Mouse (Mus musculus): Measurements from ENCODE around the gene Ccdc89. TPM values are rescaled to one million over a fixed set of nuclear protein-coding genes. Genes with fewer than 3 reads are reported as not detected.

Gene Ccdc89
- polyA plus RNA-seq, 2 experiments: 0.77 to 0.80 TPM

- Histone ChIP-seq H3K36me3 (ENCODE audit: control insufficient read depth, insufficient read depth, low read length) (no peaks in the 10 kb centered on the region), H3K4me2 (replicated peaks; ENCODE audit: low read depth, low read length, severe bottlenecking) (no peak overlapping the region), H3K4me3 (replicated peaks; ENCODE audit: low read length) (no peak overlapping the region), H3K9me3 (ENCODE audit: control insufficient read depth, low read length) (no peaks in the 10 kb centered on the region), H3K27ac (replicated peaks; ENCODE audit: low read depth, low read length) (no peak overlapping the region), H3K9ac (ENCODE audit: low read depth, low read length, severe bottlenecking) (no peak overlapping the region), H3K27me3 (ENCODE audit: control insufficient read depth, insufficient read depth, low read length) (no peaks in the 10 kb centered on the region), H3K4me1 (ENCODE audit: control insufficient read depth, insufficient read depth, low read length) (no peaks in the 10 kb centered on the region)
- ATAC-seq (ENCODE audit: low FRiP score, low read depth): no peak
- no peak for DNase-seq (ENCODE audit: low spot score)
- 64% methylated on average over 5 of the region's 5 CpGs for WGBS
- no peak for TF ChIP-seq POLR2A (IDR thresholded peaks at IDR 0.05; ENCODE audit: borderline replicate concordance, extremely low read depth, insufficient read depth, insufficient read length)
Observed at GRCm38 (mm10) chr7:90395928-90396327, 30.4 kb upstream of the Ccdc89 start.

DNA sequence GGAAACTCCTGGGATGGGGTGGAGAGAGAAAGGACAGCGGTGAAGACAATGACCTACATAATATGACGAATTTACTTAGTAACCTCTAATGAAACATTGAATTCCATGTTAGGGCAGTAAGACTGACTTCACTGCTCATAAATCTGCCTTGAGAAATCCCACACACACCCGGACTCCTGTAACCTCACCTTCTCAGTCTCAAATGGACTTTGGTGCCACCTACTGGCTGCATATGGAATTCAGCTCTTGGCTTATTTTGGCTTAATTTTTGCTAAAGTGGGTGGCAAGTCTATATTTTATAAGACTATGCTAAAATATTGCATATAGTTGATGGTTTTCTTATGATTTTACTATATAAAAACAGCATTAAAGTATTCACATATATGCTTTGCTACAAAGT is 16.4 kb upstream of the Ccdc89 start:
- no peak overlapping the region for H3K4me3 ChIP-seq (replicated peaks; ENCODE audit: low read length)
- H3K9me3 ChIP-seq (ENCODE audit: control insufficient read depth, low read length): no peaks in the 10 kb centered on the region
- ATAC-seq (ENCODE audit: low FRiP score, low read depth) (no peak), DNase-seq (ENCODE audit: low spot score) (peak; percentile 46)
- TF ChIP-seq POLR2A (IDR thresholded peaks at IDR 0.05; ENCODE audit: borderline replicate concordance, extremely low read depth, insufficient read depth, insufficient read length): no peak
- no peaks in the 10 kb centered on the region for H3K27me3 ChIP-seq (ENCODE audit: control insufficient read depth, insufficient read depth, low read length)
- no peak overlapping the region for H3K9ac ChIP-seq (ENCODE audit: low read depth, low read length, severe bottlenecking)
- 53% methylated on average over 3 of the region's 3 CpGs for WGBS
- no peak overlapping the region for H3K27ac ChIP-seq (replicated peaks; ENCODE audit: low read depth, low read length)
- no peaks in the 10 kb centered on the region for H3K36me3 ChIP-seq (ENCODE audit: control insufficient read depth, insufficient read depth, low read length)
- no peaks in the 10 kb centered on the region for H3K4me1 ChIP-seq (ENCODE audit: control insufficient read depth, insufficient read depth, low read length)
- H3K4me2 ChIP-seq (replicated peaks; ENCODE audit: low read depth, low read length, severe bottlenecking): no peak overlapping the region

DNA sequence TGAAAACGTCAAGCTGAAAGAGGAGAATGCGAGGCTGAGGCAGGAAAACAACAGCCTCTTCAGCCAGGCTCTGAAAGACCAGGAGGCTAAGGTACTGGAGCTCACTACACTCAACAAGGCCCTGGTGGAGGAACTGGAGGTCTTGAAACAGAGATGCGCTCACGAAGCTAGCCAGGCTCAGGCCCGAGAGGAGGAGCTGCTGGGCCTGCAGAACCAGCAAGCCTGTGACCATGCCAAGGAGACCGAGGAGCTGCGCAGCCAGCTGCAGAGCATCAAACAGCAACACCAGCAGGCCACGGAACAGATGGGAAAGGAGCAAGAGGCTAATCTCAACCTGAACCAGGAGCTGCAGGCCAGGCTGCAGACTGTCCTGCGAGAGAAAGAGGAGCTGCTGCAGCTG is 629 bp downstream of the Ccdc89 start:
- TF ChIP-seq POLR2A (IDR thresholded peaks at IDR 0.05; ENCODE audit: borderline replicate concordance, extremely low read depth, insufficient read depth, insufficient read length): no peak
- Histone ChIP-seq H3K9ac (ENCODE audit: low read depth, low read length, severe bottlenecking) (no peak overlapping the region), H3K36me3 (ENCODE audit: control insufficient read depth, insufficient read depth, low read length) (no peaks in the 10 kb centered on the region), H3K4me2 (replicated peaks; ENCODE audit: low read depth, low read length, severe bottlenecking) (peak overlapping the region; percentile 52), H3K4me3 (replicated peaks; ENCODE audit: low read length) (peak overlapping the region; percentile 27), H3K9me3 (ENCODE audit: control insufficient read depth, low read length) (no peaks in the 10 kb centered on the region), H3K27me3 (ENCODE audit: control insufficient read depth, insufficient read depth, low read length) (no peaks in the 10 kb centered on the region), H3K27ac (replicated peaks; ENCODE audit: low read depth, low read length) (no peak overlapping the region), H3K4me1 (ENCODE audit: control insufficient read depth, insufficient read depth, low read length) (no peaks in the 10 kb centered on the region)
- ATAC-seq (ENCODE audit: low FRiP score, low read depth) (no peak), DNase-seq (ENCODE audit: low spot score) (no peak)
- WGBS: 69% methylated on average over 9 of the region's 9 CpGs

DNA sequence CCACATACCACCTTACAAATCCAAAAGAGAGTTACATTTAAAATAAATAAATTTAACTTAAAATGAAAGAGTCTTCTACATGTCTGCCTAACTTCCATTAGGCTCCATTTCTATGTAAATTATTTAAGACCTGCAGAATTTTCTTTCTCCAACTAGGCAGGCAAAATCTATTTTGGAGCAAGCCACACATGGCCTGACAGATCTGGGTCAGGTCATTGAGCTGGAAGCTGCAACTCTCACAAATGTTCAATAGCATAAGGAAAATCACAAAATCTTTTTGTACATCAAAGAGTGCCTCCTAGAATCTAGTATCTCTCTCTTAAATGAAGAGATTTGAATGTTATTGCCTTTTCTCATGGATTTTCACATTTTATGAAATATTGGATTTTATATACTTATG is 5.8 kb downstream of the Ccdc89 start:
- Histone ChIP-seq H3K36me3 (ENCODE audit: control insufficient read depth, insufficient read depth, low read length) (no peaks in the 10 kb centered on the region), H3K4me1 (ENCODE audit: control insufficient read depth, insufficient read depth, low read length) (no peaks in the 10 kb centered on the region), H3K9ac (ENCODE audit: low read depth, low read length, severe bottlenecking) (no peak overlapping the region), H3K4me3 (replicated peaks; ENCODE audit: low read length) (no peak overlapping the region), H3K27me3 (ENCODE audit: control insufficient read depth, insufficient read depth, low read length) (no peaks in the 10 kb centered on the region), H3K9me3 (ENCODE audit: control insufficient read depth, low read length) (no peaks in the 10 kb centered on the region), H3K27ac (replicated peaks; ENCODE audit: low read depth, low read length) (no peak overlapping the region), H3K4me2 (replicated peaks; ENCODE audit: low read depth, low read length, severe bottlenecking) (no peak overlapping the region)
- DNase-seq (ENCODE audit: low spot score) (no peak), ATAC-seq (ENCODE audit: low FRiP score, low read depth) (no peak)
- TF ChIP-seq POLR2A (IDR thresholded peaks at IDR 0.05; ENCODE audit: borderline replicate concordance, extremely low read depth, insufficient read depth, insufficient read length): no peak

DNA sequence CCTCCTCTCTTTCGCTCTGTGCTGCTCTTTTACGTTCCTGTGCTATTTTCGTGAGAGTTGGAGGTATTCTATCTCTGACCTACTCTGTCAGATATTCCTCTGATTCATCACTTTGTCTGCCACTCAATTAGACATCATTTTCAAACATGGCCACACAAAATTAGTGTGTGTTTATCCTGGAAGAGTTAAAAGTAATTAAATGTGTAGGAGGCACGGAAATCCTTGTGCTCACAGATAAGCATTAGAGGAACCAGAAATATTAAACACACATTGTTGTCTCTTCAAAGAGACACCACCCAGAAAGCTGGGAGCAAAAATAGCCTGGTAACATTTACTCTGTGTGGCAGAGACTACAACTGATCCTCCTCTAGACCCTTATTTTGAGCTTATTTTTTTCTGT is 13.7 kb downstream of the Ccdc89 start:
- DNase-seq (ENCODE audit: low spot score) (no peak), ATAC-seq (ENCODE audit: low FRiP score, low read depth) (no peak)
- Histone ChIP-seq H3K9me3 (ENCODE audit: control insufficient read depth, low read length) (no peaks in the 10 kb centered on the region), H3K27ac (replicated peaks; ENCODE audit: low read depth, low read length) (no peak overlapping the region), H3K4me3 (replicated peaks; ENCODE audit: low read length) (no peak overlapping the region), H3K36me3 (ENCODE audit: control insufficient read depth, insufficient read depth, low read length) (no peaks in the 10 kb centered on the region), H3K9ac (ENCODE audit: low read depth, low read length, severe bottlenecking) (no peak overlapping the region), H3K4me1 (ENCODE audit: control insufficient read depth, insufficient read depth, low read length) (0 out of 2 replicates have a peak, but pooled peaks cover 3% of the 10 kb centered on the region), H3K4me2 (replicated peaks; ENCODE audit: low read depth, low read length, severe bottlenecking) (no peak overlapping the region), H3K27me3 (ENCODE audit: control insufficient read depth, insufficient read depth, low read length) (no peaks in the 10 kb centered on the region)
- WGBS: 90% methylated on average over 4 of the region's 4 CpGs
- no peak for TF ChIP-seq POLR2A (IDR thresholded peaks at IDR 0.05; ENCODE audit: borderline replicate concordance, extremely low read depth, insufficient read depth, insufficient read length)

GRCm38 (mm10) chr7:90442070-90442469 is 15.7 kb downstream of the Ccdc89 start:
- Histone ChIP-seq H3K4me2 (replicated peaks; ENCODE audit: low read depth, low read length, severe bottlenecking) (peak overlapping the region; percentile 41), H3K27me3 (ENCODE audit: control insufficient read depth, insufficient read depth, low read length) (no peaks in the 10 kb centered on the region), H3K27ac (replicated peaks; ENCODE audit: low read depth, low read length) (peak overlapping the region; percentile 99; the same call in 1 of the 2 replicates), H3K9me3 (ENCODE audit: control insufficient read depth, low read length) (no peaks in the 10 kb centered on the region), H3K9ac (ENCODE audit: low read depth, low read length, severe bottlenecking) (peak overlapping the region; percentile 99), H3K36me3 (ENCODE audit: control insufficient read depth, insufficient read depth, low read length) (peaks cover 1% of the 10 kb centered on the region; the same call in 1 of the 2 replicates), H3K4me1 (ENCODE audit: control insufficient read depth, insufficient read depth, low read length) (0 out of 2 replicates have a peak, but pooled peaks cover 6% of the 10 kb centered on the region), H3K4me3 (replicated peaks; ENCODE audit: low read length) (peak overlapping the region; percentile 92)
- DNase-seq (ENCODE audit: low spot score): peak; percentile 5
- 10% methylated on average over 4 of the region's 4 CpGs for WGBS
- ATAC-seq (ENCODE audit: low FRiP score, low read depth): peak; percentile 8; the same call in 1 of the 2 replicates
- TF ChIP-seq POLR2A (IDR thresholded peaks at IDR 0.05; ENCODE audit: borderline replicate concordance, extremely low read depth, insufficient read depth, insufficient read length): no peak

Measured in limb, embryonic 14.5 days (tissue).